Mouse (Mus musculus): Measurements from ENCODE around the gene Flt1.

GRCm38 (mm10) chr5:147716697-147717217, 9.1 kb downstream of the Flt1 start:
- no peak for TF ChIP-seq CTCF (IDR thresholded peaks at IDR 0.05; ENCODE audit: extremely low read depth, insufficient read length, insufficient replicate concordance, low read depth, low read length)
- no peak for TF ChIP-seq POLR2A (IDR thresholded peaks at IDR 0.05; ENCODE audit: low read depth, low read length)
